Mouse (Mus musculus) G1E-ER4 (cell line): ENCODE results near the gene Foxn3. TPM values are rescaled to one million over a fixed set of nuclear protein-coding genes. Genes with fewer than 3 reads are reported as not detected.

Source experiments
- GATA1 ChIP-seq: IDR thresholded peaks from one replicate; pipeline ENCODE4 v1.8.0; 2012; ENCODE audit warnings: low read length, inconsistent platforms
- polyA plus RNA-seq: library from polyadenylated mRNA; stranded (reverse); fragments of >175 nt; gene quantifications from 2 replicates; pipeline ENCODE4 v1.2.3, GENCODE M21; 2012

Foxn3 gene
- polyA plus RNA-seq, 1 experiment, result 14.0 TPM

- no peak for TF ChIP-seq GATA1
Observed at GRCm38 (mm10) chr12:99356660-99357059, 206.7 kb downstream of the Foxn3 start.

DNA sequence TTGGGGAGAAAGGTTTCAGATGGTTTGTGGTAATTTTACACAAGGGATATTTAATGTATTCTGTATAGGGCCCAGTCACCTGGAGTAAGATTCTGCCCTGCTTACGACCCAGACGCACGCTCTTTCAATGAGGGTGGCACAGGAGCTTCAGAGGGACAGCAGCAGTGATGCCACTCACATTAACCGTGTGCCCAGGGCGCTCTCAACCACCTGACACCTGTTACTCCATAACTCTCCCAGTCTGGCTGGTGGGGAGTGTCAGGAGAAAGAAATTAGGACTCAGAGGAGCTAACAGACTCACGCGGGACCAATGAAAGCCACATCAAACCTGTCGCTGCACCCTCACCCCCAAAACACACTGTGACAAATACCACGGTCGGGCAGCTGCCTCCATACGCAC is 209.7 kb downstream of the Foxn3 start:
- no peak for TF ChIP-seq GATA1

DNA sequence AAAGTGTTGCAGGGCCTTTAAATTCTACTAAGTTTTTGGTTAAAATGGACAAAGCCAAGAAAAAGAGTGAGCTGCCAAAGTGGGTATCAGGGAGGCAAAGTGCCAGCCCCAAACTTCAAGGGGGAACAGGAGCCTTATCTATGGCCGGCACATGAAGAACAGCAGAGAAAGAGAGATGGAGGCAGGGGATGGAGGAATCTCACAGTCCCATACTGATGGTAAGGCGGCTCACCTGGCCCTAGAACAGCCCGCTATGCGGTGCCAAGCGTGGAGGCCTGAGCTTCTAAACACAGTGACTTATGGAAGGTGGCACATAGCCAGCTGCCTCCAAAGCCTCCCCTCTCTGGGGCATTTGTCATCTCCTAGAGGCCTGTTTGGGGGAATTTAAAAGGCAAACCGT is 210.8 kb downstream of the Foxn3 start:
- no peak for TF ChIP-seq GATA1

DNA sequence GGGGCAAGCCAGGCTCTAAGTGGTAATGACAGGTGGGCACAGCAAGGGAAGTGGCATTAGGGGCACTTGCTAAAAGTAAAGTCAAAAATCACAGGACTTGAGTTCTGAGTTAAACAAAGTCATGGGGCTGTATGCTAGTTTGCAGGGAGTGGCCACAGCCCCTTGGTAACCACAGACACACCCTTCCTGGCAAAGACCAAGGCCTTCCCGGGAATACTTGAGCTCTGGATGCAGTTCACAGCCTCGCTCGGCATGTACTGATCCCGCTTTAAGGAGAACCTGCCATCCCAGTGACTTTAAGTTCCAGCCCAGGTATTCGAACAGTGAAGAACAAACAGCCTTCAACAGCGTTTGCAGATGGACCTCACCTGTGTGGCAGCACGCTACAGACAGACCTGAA is 211.2 kb downstream of the Foxn3 start:
- TF ChIP-seq GATA1, result no peak

DNA sequence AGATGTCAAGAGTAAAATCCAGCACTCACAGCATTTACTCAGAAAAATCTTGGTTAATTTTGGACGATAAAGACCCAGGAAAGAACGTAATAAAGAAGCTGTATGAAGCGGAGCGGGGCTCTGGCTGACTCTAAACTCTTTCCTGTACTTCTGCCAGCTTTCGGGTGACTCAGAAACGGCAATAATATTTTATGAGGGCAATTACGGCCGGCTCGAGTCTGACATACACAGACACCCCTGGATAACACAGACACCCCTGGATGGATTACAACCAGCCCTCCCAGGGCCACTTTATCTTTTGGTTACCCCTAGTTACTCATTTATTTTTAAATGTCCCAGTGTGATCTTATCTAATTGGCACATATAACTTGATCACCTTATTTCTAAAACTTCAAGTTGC is 211.7 kb downstream of the Foxn3 start:
- no peak for TF ChIP-seq GATA1

GRCm38 (mm10) chr12:99349650-99349997 is 213.8 kb downstream of the Foxn3 start:
- TF ChIP-seq GATA1, result no peak

GRCm38 (mm10) chr12:99348940-99349649 is 214.3 kb downstream of the Foxn3 start:
- no peak for TF ChIP-seq GATA1

- TF ChIP-seq GATA1, result no peak
Observed at GRCm38 (mm10) chr12:99347512-99347911, 215.9 kb downstream of the Foxn3 start.

GRCm38 (mm10) chr12:99346982-99347381 is 216.4 kb downstream of the Foxn3 start:
- TF ChIP-seq GATA1, result no peak

- no peak for TF ChIP-seq GATA1
Observed at GRCm38 (mm10) chr12:99345323-99345722, 218.1 kb downstream of the Foxn3 start.

DNA sequence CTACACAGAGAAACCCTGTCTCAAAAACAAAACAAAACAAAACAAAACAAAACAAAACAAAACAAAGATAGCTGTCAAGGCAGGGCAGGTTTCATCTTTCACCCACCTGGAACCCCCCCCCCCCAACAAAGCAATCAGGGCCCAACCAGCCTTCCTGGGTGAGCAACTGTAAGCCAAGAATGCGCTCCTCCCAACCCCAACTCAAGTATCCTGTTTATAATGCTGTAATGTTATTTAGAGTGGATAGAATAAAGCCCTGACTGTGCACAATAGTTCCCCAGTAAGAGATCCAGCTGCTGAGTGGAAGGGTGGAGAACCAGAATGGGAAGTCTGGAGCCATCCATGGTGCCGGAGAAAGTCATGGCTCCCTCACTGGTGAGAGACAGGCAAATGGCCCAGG is 220.0 kb downstream of the Foxn3 start:
- no peak for TF ChIP-seq GATA1

GRCm38 (mm10) chr12:99342160-99342559 is 221.2 kb downstream of the Foxn3 start:
- TF ChIP-seq GATA1, result no peak

DNA sequence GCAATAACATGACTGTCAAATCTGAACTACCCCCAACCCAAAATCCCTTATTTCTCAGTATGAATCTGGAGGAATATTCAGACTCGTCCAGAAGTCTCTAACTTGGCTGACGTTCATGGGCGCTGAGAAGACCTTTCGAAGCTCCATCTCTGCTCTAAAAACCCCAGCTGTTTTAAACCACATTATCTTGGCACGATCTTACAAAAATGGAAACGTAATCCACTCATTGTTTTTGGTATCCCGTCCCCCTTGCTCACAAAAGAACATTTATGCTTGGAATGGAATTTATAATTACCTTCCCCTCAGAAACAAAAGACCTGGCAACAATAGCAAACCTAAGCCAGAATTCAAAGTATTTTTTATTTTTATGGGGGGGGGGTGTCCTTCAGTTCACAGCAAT is 221.6 kb downstream of the Foxn3 start:
- no peak for TF ChIP-seq GATA1

GRCm38 (mm10) chr12:99340418-99341182 is 222.8 kb downstream of the Foxn3 start:
- TF ChIP-seq GATA1, result no peak

DNA sequence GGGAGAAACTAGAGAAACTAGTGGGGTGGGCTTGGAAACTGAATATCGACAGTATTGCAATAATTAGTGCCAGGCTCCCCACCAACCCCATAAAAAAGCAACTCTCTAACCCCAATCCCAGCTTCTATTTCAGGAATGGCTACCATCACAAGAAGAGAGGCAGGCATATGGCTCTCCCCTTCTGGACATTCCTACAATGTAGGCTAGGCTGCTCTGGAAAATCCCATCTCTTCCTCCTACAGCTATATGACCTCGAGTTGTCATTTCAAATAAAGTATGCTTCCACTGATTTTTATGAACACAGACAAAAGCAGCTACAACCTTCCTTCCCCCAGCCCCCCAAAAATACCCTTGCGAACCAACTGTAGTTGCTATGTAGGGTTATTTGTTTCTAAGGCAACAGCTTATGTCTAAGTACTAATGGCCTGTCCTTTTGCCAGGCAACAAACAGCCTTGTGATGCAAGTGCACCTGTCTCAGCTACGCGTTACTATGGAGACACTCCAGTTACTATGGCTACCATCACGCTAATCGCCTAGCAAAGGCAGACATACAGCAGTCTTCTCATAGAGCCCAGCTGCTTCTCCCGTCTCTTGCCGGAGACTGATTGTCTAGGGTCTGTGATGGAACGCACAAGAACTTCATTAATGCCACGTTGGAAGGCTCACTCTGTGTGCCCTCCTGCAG is 223.6 kb downstream of the Foxn3 start:
- no peak for TF ChIP-seq GATA1

GRCm38 (mm10) chr12:99338754-99339153 is 224.6 kb downstream of the Foxn3 start:
- no peak for TF ChIP-seq GATA1

DNA sequence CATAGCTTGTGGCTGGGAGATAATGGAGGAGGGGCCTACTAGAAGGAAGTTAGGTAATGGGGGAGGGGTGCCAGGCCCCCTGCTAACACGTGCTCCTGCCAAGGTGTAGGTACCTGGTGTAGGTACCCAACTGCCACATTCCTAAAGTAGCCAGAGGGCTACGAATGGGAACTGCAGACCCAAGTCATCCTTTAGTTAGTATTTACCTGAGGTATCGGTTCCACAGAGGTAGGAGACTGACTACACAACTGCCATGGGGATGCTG is 226.3 kb downstream of the Foxn3 start:
- no peak for TF ChIP-seq GATA1
